Mouse (Mus musculus) erythroblast, embryonic 14.5 days (primary cell): ENCODE data around the gene Ccdc114.
"Not testable (repeated sequence)": the region's sequence is repeated elsewhere in the genome, so short reads cannot be mapped to it uniquely, and the experiment has no call there.

Source experiments
- GATA1 ChIP-seq: IDR thresholded peaks from 2 replicates; pipeline ENCODE4 v1.6.1; 2012; ENCODE audit warnings: low read length, inconsistent platforms, mixed read lengths
- TAL1 ChIP-seq: IDR thresholded peaks from 3 replicates; pipeline ENCODE4 v1.6.1; 2012; ENCODE audit warnings: low read length, inconsistent platforms, mixed read lengths

DNA sequence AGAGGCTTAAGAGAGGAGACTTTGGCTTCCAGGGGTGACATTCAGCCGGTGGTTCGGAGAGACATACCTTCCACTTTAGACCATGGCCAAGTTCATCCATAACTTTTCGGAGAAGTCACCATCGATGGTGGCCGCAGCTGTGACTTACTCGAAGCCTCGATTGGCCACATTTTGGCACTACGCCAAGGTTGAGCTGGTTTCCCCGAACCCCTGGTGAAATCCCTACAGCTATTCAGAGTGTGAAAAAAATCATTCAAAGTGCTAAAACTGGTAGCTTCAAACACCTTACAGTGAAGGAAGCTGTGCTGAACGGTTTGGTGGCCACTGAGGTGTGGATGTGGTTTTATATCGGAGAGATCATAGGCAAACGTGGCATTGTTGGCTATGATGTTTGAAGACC is 9.9 kb downstream of the Ccdc114 start:
- TF ChIP-seq TAL1, GATA1: not testable (repeated sequence)
